Mouse (Mus musculus): ENCODE measurements around the gene Ric8a.

GRCm38 (mm10) chr7:140905642-140906081 lies 48.9 kb downstream of the Ric8a start:
- TF ChIP-seq CTCF (IDR thresholded peaks at IDR 0.05; ENCODE audit: low read depth, low read length): no peak
- no peak for TF ChIP-seq POLR2A (IDR thresholded peaks at IDR 0.05; ENCODE audit: borderline replicate concordance, low read depth, low read length)
